Mouse (Mus musculus): Measurements from ENCODE around the gene Zbtb14. TPM values are rescaled to one million over a fixed set of nuclear protein-coding genes. Genes with fewer than 3 reads are reported as not detected.

The Zbtb14 gene
- 16.8 TPM for polyA plus RNA-seq (2017; shearing (Covaris generic))

DNA sequence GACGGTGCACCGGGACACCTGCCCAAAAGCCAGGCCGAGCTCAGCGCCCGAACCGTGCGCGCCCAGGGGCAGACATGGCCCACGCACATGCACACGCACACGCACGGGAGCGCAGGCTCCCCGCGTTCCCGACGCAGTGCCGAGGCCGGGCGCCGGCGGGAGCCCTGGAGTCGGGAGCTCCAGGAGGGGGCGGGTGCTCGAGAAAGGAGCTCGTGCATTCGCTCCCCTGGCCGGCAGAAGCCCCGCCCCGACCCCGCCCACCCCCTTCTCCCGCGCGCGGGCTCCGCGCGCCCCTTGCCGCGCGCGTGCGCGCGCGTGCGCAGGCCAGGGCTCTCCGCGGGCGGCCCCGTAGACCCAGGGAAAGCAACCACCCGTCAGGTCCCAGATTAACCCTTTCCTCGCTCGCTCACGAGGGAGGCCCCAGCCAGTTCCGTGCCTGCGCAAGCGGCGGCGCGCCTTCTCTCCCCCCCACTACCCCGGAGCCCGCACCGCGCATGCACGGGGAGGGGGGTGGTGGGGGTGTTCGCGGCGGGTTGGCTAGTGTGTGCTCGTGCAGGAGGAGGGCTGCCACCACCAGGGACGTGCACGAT is at the start of gene Zbtb14:
TSS of gene Zbtb14 (plus strand) at position 540 of the 590 bp plus-strand sequence.

DNA sequence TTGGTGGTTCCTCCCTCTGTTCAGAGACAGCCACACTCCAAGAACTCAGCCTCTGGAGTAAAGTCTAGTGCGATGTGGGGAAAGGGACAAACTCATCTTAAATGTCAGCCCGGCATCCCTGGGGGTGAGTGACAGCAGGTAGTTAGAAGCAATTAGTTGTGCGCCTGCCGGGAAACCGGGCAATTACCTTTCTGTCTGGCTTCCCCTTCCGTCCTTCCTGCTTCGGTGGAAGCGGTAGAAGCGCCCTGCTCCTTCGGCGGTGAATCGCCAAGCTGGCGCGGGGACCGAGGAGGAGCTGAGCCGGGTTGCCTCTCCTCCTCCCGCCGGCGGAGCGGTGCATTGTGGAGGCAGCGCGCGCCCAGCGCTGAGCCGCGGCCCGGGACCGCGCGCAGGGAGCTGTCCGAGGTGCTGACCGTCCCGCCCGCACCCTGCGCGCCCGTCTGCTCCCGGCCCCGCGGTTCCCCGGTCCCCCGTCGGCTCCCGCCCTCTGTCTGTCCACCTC is 56.2 kb downstream of the Zbtb14 start, which contains the start of gene Akain1:
TSS of gene Akain1 (plus strand) at position 337 of the 502 bp plus-strand sequence.

Other genes starting within 250 kb of the Zbtb14 start
- not detected for gene Akain1, start 56.3 kb downstream of the Zbtb14 start, polyA plus RNA-seq (2017; shearing (Covaris generic))